Comparison of ENCODE assay signal across 8 mouse cellular contexts in the genomic region with DNA sequence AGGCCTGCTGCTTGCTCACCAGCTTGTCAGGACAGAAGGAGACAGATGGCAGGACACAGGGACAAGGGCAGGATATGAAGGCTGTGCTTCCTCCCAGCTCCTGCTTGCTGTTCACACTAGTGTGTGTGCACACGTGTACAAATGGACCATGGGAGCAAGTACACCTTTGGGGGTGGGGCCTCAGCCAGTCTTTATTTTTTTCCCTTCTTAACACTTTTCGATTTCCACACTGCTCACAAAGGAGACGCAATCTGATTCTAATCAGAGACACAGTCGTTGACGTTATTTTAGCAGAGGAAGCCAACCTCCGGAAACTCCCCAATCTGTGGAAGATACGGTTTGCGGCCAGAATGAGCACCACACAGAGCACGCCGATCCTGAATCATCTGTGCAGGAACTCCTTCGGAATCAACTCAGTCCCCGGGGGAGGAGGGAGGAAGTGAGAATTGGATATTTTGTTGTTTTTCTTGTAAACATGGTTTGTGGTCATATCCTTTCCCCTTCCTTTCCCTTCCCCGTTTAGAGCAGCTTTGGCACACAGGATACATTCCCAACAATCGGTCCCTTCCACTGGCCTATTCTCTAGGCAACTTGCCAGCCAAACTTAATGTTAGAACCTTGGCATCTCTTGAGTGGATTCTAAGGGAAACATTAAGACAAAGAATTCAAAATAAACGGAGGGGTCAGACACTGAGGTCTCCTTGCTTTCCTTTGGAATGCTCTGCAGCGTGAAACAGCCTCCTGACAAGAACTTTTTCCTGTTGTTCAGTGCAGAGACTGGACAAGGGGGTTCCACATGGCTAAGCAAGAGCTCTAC. TPM values are rescaled to one million over a fixed set of nuclear protein-coding genes. Genes with fewer than 3 reads are reported as not detected.
DNase-seq lines count a peak whose midpoint lies in the region; ATAC-seq lines count a peak whose summit lies in the region.

No protein-coding gene starts in this region.

- no peak overlapping the region for H3K9ac ChIP-seq in midbrain, embryonic 15.5 days
- no peak overlapping the region for H3K9ac ChIP-seq in midbrain, embryonic 16.5 days (ENCODE audit: low read depth, low read length)
- 0 out of 2 replicates have a peak overlapping the region, but pooled peaks have one; percentile 46 for H3K9ac ChIP-seq in heart, embryonic 14.5 days (ENCODE audit: low read length)

- DNase-seq in kidney, postnatal 25 days = peak; percentile 81 to 85
- no peak for DNase-seq in right cerebral cortex, adult 2 months (ENCODE audit: low spot score in 2 of 2)
- no peak for DNase-seq in c-Kit-positive CD71-positive TER-119-positive erythroid progenitor cells, embryonic 14.5 days (ENCODE audit: low spot score)

- no peak overlapping the region for H3K4me3 ChIP-seq in midbrain, embryonic 15.5 days
- H3K4me3 ChIP-seq in midbrain, embryonic 16.5 days (ENCODE audit: low read depth, low read length) = no peak overlapping the region
- H3K4me3 ChIP-seq in brown adipose tissue, adult 24 weeks (ENCODE audit: insufficient read depth, low read depth, low read length) = no peak overlapping the region
- no peak overlapping the region for H3K4me3 ChIP-seq in heart, embryonic 14.5 days (ENCODE audit: control insufficient read depth in 1 of 2, insufficient read depth in 1 of 2, low read depth in 1 of 2, low read length in 2 of 2)

- no peaks in the 10 kb centered on the region for H3K4me1 ChIP-seq in midbrain, embryonic 15.5 days
- no peaks in the 10 kb centered on the region for H3K4me1 ChIP-seq in midbrain, embryonic 16.5 days (ENCODE audit: control insufficient read depth, insufficient read depth, low read length)
- peaks cover 34% of the 10 kb centered on the region for H3K4me1 ChIP-seq in brown adipose tissue, adult 24 weeks (ENCODE audit: control insufficient read depth, insufficient read depth, insufficient read length, low read length)
- H3K4me1 ChIP-seq in heart, embryonic 14.5 days (ENCODE audit: control insufficient read depth in 2 of 2, insufficient read depth in 2 of 2, low read length in 2 of 2) = peaks cover 10 to 17% of the 10 kb centered on the region in 2 experiments; a peak in 2 of 4 replicates

- 73% methylated on average over 16 of the region's 16 CpGs for WGBS in midbrain, embryonic 15.5 days
- WGBS in midbrain, embryonic 16.5 days = 78% methylated on average over 16 of the region's 16 CpGs
- WGBS in heart, embryonic 14.5 days = 51% methylated on average over 16 of the region's 16 CpGs

- no peaks in the 10 kb centered on the region for H3K36me3 ChIP-seq in midbrain, embryonic 15.5 days (replicated peaks)
- no peaks in the 10 kb centered on the region for H3K36me3 ChIP-seq in midbrain, embryonic 16.5 days (ENCODE audit: control insufficient read depth, insufficient read depth, low read length)
- no peaks in the 10 kb centered on the region for H3K36me3 ChIP-seq in heart, embryonic 14.5 days (ENCODE audit: control insufficient read depth, insufficient read depth, low read length)

- no peak for ATAC-seq in midbrain, embryonic 15.5 days (replicated peaks)
- no peak for ATAC-seq in midbrain, embryonic 16.5 days
- peak; percentile 69 for ATAC-seq in heart, embryonic 14.5 days (ENCODE audit: insufficient number of reproducible peaks, insufficient read depth, low FRiP score, low read depth)
- ATAC-seq in megakaryocyte progenitor cell, adult 5-6 weeks (replicated peaks; ENCODE audit: poor library complexity) = peak; percentile 80

- H3K4me2 ChIP-seq in midbrain, embryonic 15.5 days = no peak overlapping the region
- no peak overlapping the region for H3K4me2 ChIP-seq in midbrain, embryonic 16.5 days (ENCODE audit: low read length)
- peak overlapping the region; percentile 4; the same call in 1 of the 2 replicates for H3K4me2 ChIP-seq in heart, embryonic 14.5 days (ENCODE audit: low read length)

- no peaks in the 10 kb centered on the region for H3K9me3 ChIP-seq in midbrain, embryonic 15.5 days
- no peaks in the 10 kb centered on the region for H3K9me3 ChIP-seq in midbrain, embryonic 16.5 days (replicated peaks; ENCODE audit: control insufficient read depth, low read length, poor library complexity, severe bottlenecking)
- H3K9me3 ChIP-seq in heart, embryonic 14.5 days (ENCODE audit: control insufficient read depth, low read length) = no peaks in the 10 kb centered on the region

- H3K27me3 ChIP-seq in midbrain, embryonic 15.5 days (replicated peaks) = no peaks in the 10 kb centered on the region
- no peaks in the 10 kb centered on the region for H3K27me3 ChIP-seq in midbrain, embryonic 16.5 days (ENCODE audit: control insufficient read depth, insufficient read depth, low read depth, low read length)
- H3K27me3 ChIP-seq in heart, embryonic 14.5 days (ENCODE audit: control insufficient read depth, insufficient read depth, low read length) = no peaks in the 10 kb centered on the region

- H3K27ac ChIP-seq in midbrain, embryonic 15.5 days = 0 out of 2 replicates have a peak overlapping the region, but pooled peaks have one; percentile 23
- no peak overlapping the region for H3K27ac ChIP-seq in midbrain, embryonic 16.5 days (ENCODE audit: low read length)
- H3K27ac ChIP-seq in brown adipose tissue, adult 24 weeks (replicated peaks; ENCODE audit: low read depth, low read length) = peak overlapping the region; percentile 90
- peak overlapping the region; percentile 86 to 90 for H3K27ac ChIP-seq in heart, embryonic 14.5 days (replicated peaks in 1 of 2; ENCODE audit: control insufficient read depth in 1 of 2, insufficient read depth in 1 of 2, low read depth in 2 of 2, low read length in 2 of 2)

RNA-seq across cellular contexts. Expression of gene Rfx8, which starts 6.7 kb away (rescaled TPM):
- polyA plus RNA-seq in midbrain, embryonic 15.5 days (2015; fragmentation: Nextera tagmentation; extraction: Ambion mirVana) = 0.31 and 0.32 TPM in 2 replicates
- 0.15 and 0.40 TPM in 2 replicates for polyA plus RNA-seq in midbrain, embryonic 16.5 days (2015; fragmentation: Nextera tagmentation; extraction: Ambion mirVana)
- polyA plus RNA-seq in brown adipose tissue, adult 24 weeks (2012; ENCODE audit: insufficient read depth, insufficient read length, missing spikeins) = not detected in 2 replicates
- 1.1 and 1.7 TPM in 2 replicates for polyA plus RNA-seq in heart, embryonic 14.5 days (2014; fragmentation: Nextera tagmentation; extraction: Ambion mirVana)
- total RNA-seq in megakaryocyte progenitor cell, adult 5-6 weeks (2015) = 0.10 and 0.59 TPM in 2 replicates
- 0.34 and 0.62 TPM in 2 replicates for total RNA-seq in megakaryocyte progenitor cell, adult 5-6 weeks (2017)

Comparison
In these comparisons a context has a peak if more than half of its experiments do, and no peak if none do; other contexts are left out.
1. ATAC-seq: peak in heart, embryonic 14.5 days (single experiment) and megakaryocyte progenitor cell, adult 5-6 weeks (single experiment); none in midbrain, embryonic 15.5 days (single experiment) and midbrain, embryonic 16.5 days (single experiment).
2. DNase-seq: peak in kidney, postnatal 25 days (2 of 2); none in right cerebral cortex, adult 2 months (0 of 2) and c-Kit-positive CD71-positive TER-119-positive erythroid progenitor cells, embryonic 14.5 days (single experiment).